Mouse (Mus musculus) cortical plate, adult 2 months (tissue): Measurements from ENCODE around the gene Fscn2.

Experiments
- CTCF ChIP-seq: fragments of 200-500 bp; IDR thresholded peaks from 2 replicates; pipeline ENCODE4 v1.5.1; 2011; ENCODE audit warnings: mild to moderate bottlenecking, control low read depth, low read length; ENCODE audit not compliant: insufficient read depth; ENCODE audit errors: extremely low read depth
- POLR2A ChIP-seq: fragments of 200-500 bp; IDR thresholded peaks from 2 replicates; pipeline ENCODE4 v1.6.1; 2011; ENCODE audit warnings: mild to moderate bottlenecking, low read length, control low read depth; ENCODE audit not compliant: insufficient read depth; ENCODE audit errors: extremely low read depth

DNA sequence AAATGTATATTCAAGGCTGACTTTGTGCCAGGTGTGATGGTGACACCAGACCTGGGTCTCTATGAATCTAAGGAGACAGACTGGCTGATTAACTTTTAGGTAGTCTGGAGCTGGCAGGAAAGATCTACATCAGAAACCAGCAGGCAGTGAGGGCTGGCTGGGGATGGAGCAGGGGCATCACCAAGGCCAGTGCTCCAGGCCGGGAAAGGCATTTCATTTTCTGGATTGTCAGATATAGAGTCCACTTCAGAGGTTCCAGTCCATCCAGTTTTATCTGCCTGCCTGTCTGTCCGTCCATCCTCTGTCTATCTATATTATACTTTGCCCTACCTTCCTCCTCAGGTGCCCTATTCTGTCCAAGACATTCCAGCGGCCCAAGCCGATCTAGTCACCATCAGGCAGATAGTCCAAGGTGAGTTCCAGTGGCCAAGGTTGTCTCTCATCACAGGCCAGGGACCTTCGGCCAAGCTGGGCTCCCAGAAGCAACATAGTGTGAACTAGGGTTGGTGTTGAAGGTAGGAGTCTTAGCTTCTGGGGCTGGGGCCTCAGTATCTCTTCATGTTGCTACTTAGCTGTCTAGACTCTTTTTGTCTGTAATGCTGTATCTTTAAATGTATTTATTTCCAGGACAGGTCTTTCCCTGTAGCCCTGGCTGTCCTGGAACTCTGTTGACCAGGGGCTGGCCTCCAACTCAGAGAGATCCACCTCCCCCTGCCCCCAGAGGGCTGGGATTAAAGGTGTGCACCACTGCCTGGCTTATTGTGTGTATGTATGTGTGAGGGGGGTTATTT lies 17.6 kb upstream of the Fscn2 start:
- TF ChIP-seq CTCF (no peak), POLR2A (no peak)
